Mouse (Mus musculus) myocyte (in vitro differentiated cells): ENCODE results near the gene Rbms3.

Source experiments
- CEBPB ChIP-seq: IDR thresholded peaks from 2 replicates; pipeline ENCODE4 v1.6.1; 2011; ENCODE audit warnings: mild to moderate bottlenecking, moderate library complexity; ENCODE audit not compliant: poor library complexity, insufficient read depth, severe bottlenecking
- E2F4 ChIP-seq: IDR thresholded peaks from one replicate; pipeline ENCODE4 v1.6.1; 2011; ENCODE audit warnings: mild to moderate bottlenecking, control low read depth, moderate library complexity; ENCODE audit not compliant: insufficient read depth
- MAX ChIP-seq: IDR thresholded peaks from one replicate; pipeline ENCODE4 v1.6.1; 2011; ENCODE audit warnings: low read depth, mild to moderate bottlenecking, control low read depth
- MYOD1 ChIP-seq, 3 experiments: IDR thresholded peaks; one replicate each; pipeline ENCODE4 v1.6.1; 2011; ENCODE audit warnings: control low read depth in 2 of 3, low read depth in 2 of 3, mild to moderate bottlenecking in 2 of 3, moderate library complexity in 1 of 3; ENCODE audit not compliant: insufficient read length in 2 of 3, control insufficient read depth in 1 of 3
- POLR2A ChIP-seq: IDR thresholded peaks from one replicate; pipeline ENCODE4 v1.6.1; 2011; ENCODE audit warnings: low read depth, mild to moderate bottlenecking, control low read depth, moderate library complexity; ENCODE audit not compliant: insufficient read length
- POLR2AphosphoS2 ChIP-seq: IDR thresholded peaks from one replicate; pipeline ENCODE4 v1.6.1; 2011; ENCODE audit warnings: low read depth, control low read depth; ENCODE audit not compliant: insufficient read length
- TCF12 ChIP-seq: IDR thresholded peaks from one replicate; pipeline ENCODE4 v1.6.1; 2011; ENCODE audit warnings: mild to moderate bottlenecking, control low read depth; ENCODE audit not compliant: poor library complexity, insufficient read depth, severe bottlenecking

DNA sequence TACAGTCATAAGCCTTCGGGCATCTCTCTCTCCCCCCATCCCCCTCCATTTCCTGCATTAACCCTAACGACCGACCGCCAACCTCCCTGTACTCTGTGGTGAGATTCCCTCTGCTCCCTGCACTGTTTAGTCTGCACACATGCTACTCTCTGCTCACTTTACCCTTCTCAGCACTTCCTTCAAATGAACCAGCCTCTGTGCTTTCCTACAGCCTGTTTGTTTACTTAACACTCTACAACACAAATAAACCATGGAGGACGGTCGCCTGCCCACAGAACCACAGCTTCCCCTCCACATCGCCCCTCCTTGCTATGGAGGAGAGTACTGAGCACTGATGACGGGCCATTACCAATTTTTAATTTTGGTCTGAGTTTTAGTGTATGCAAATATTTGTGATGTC lies 552.9 kb downstream of the Rbms3 start:
- TF ChIP-seq MAX (no peak), E2F4 (no peak), POLR2A (no peak), POLR2AphosphoS2 (no peak), TCF12 (no peak), CEBPB (no peak), MYOD1 (IDR thresholded peaks at IDR 0.05; ENCODE audit: control insufficient read depth in 1 of 3, insufficient read length in 2 of 3, low read depth in 2 of 3) (no peak)
